Mouse (Mus musculus): ENCODE measurements at regions not wholly inside any gene's neighbourhood (a gene's known extent, or its start where the extent isn't known, plus 50 kb on each side); places are given as distances from the start of the nearest gene placed in this dataset.

- Histone ChIP-seq H3K9me3 (ENCODE audit: control insufficient read depth, low read length) (no peaks in the 10 kb centered on the region), H3K4me3 (replicated peaks) (no peak overlapping the region), H3K4me1 (ENCODE audit: control insufficient read depth) (peaks cover 6% of the 10 kb centered on the region), H3K27me3 (ENCODE audit: control insufficient read depth) (no peaks in the 10 kb centered on the region), H3K36me3 (ENCODE audit: control insufficient read depth) (no peaks in the 10 kb centered on the region)
- no peak for TF ChIP-seq GATA1 (IDR thresholded peaks at IDR 0.05; ENCODE audit: low read length)
- no peak for TF ChIP-seq TAL1 (IDR thresholded peaks at IDR 0.05; ENCODE audit: low read length)
Measured at GRCm38 (mm10) chr2:79087600-79088205, 167.5 kb upstream of the Itga4 start.

- Histone ChIP-seq H3K27me3 (ENCODE audit: control insufficient read depth) (no peaks in the 10 kb centered on the region), H3K36me3 (ENCODE audit: control insufficient read depth) (no peaks in the 10 kb centered on the region), H3K4me3 (replicated peaks) (no peak overlapping the region), H3K4me1 (ENCODE audit: control insufficient read depth) (peaks cover 1% of the 10 kb centered on the region; the same call in 1 of the 2 replicates), H3K9me3 (ENCODE audit: control insufficient read depth, low read length) (no peaks in the 10 kb centered on the region)
- no peak for TF ChIP-seq GATA1 (IDR thresholded peaks at IDR 0.05; ENCODE audit: low read length)
- no peak for TF ChIP-seq TAL1 (IDR thresholded peaks at IDR 0.05; ENCODE audit: low read length)
Measured at GRCm38 (mm10) chr2:79090273-79090672, 165.0 kb upstream of the Itga4 start.

GRCm38 (mm10) chr2:79094298-79094697 lies 160.9 kb upstream of the Itga4 start:
- TF ChIP-seq GATA1 (IDR thresholded peaks at IDR 0.05; ENCODE audit: low read length) (no peak), TAL1 (IDR thresholded peaks at IDR 0.05; ENCODE audit: low read length) (no peak)
- no peak overlapping the region for H3K4me3 ChIP-seq (replicated peaks)
- peaks cover 15% of the 10 kb centered on the region for H3K4me1 ChIP-seq (ENCODE audit: control insufficient read depth)
- H3K9me3 ChIP-seq (ENCODE audit: control insufficient read depth, low read length): no peaks in the 10 kb centered on the region
- H3K36me3 ChIP-seq (ENCODE audit: control insufficient read depth): no peaks in the 10 kb centered on the region
- no peaks in the 10 kb centered on the region for H3K27me3 ChIP-seq (ENCODE audit: control insufficient read depth)

GRCm38 (mm10) chr2:79096532-79097251 lies 158.5 kb upstream of the Itga4 start:
- Histone ChIP-seq H3K4me3 (replicated peaks) (no peak overlapping the region), H3K36me3 (ENCODE audit: control insufficient read depth) (no peaks in the 10 kb centered on the region)
- TF ChIP-seq GATA1 (IDR thresholded peaks at IDR 0.05; ENCODE audit: low read length) (no peak), TAL1 (IDR thresholded peaks at IDR 0.05; ENCODE audit: low read length) (no peak)

GRCm38 (mm10) chr2:79099601-79100000 lies 155.6 kb upstream of the Itga4 start:
- Histone ChIP-seq H3K9me3 (ENCODE audit: control insufficient read depth, low read length) (no peaks in the 10 kb centered on the region), H3K36me3 (ENCODE audit: control insufficient read depth) (no peaks in the 10 kb centered on the region), H3K27me3 (ENCODE audit: control insufficient read depth) (no peaks in the 10 kb centered on the region), H3K4me3 (replicated peaks) (no peak overlapping the region), H3K4me1 (ENCODE audit: control insufficient read depth) (peaks cover 25% of the 10 kb centered on the region)
- no peak for TF ChIP-seq GATA1 (IDR thresholded peaks at IDR 0.05; ENCODE audit: low read length)
- no peak for TF ChIP-seq TAL1 (IDR thresholded peaks at IDR 0.05; ENCODE audit: low read length)

More at GRCm38 (mm10) chr2:79096532-79097251, 158.5 kb upstream of the Itga4 start:
- Histone ChIP-seq H3K27me3 (ENCODE audit: control insufficient read depth) (no peaks in the 10 kb centered on the region), H3K4me1 (ENCODE audit: control insufficient read depth) (peaks cover 25% of the 10 kb centered on the region), H3K9me3 (ENCODE audit: control insufficient read depth, low read length) (no peaks in the 10 kb centered on the region)

- Histone ChIP-seq H3K4me1 (ENCODE audit: control insufficient read depth) (peaks cover 12% of the 10 kb centered on the region), H3K27me3 (ENCODE audit: control insufficient read depth) (no peaks in the 10 kb centered on the region), H3K9me3 (ENCODE audit: control insufficient read depth, low read length) (no peaks in the 10 kb centered on the region), H3K36me3 (ENCODE audit: control insufficient read depth) (no peaks in the 10 kb centered on the region), H3K4me3 (replicated peaks) (no peak overlapping the region)
- no peak for TF ChIP-seq TAL1 (IDR thresholded peaks at IDR 0.05; ENCODE audit: low read length)
Measured at GRCm38 (mm10) chr2:79111673-79112072, 143.6 kb upstream of the Itga4 start.

GRCm38 (mm10) chr2:79112076-79112475 lies 143.2 kb upstream of the Itga4 start:
- Histone ChIP-seq H3K4me1 (ENCODE audit: control insufficient read depth) (peaks cover 12% of the 10 kb centered on the region), H3K36me3 (ENCODE audit: control insufficient read depth) (no peaks in the 10 kb centered on the region), H3K27me3 (ENCODE audit: control insufficient read depth) (no peaks in the 10 kb centered on the region), H3K4me3 (replicated peaks) (no peak overlapping the region), H3K9me3 (ENCODE audit: control insufficient read depth, low read length) (no peaks in the 10 kb centered on the region)
- TF ChIP-seq GATA1 (IDR thresholded peaks at IDR 0.05; ENCODE audit: low read length): no peak
- TF ChIP-seq TAL1 (IDR thresholded peaks at IDR 0.05; ENCODE audit: low read length): no peak

- Histone ChIP-seq H3K9me3 (ENCODE audit: control insufficient read depth, low read length) (no peaks in the 10 kb centered on the region), H3K27me3 (ENCODE audit: control insufficient read depth) (no peaks in the 10 kb centered on the region), H3K4me1 (ENCODE audit: control insufficient read depth) (peaks cover 34% of the 10 kb centered on the region), H3K36me3 (ENCODE audit: control insufficient read depth) (no peaks in the 10 kb centered on the region), H3K4me3 (replicated peaks) (peak overlapping the region; percentile 48)
- peak; percentile 70 for TF ChIP-seq GATA1 (IDR thresholded peaks at IDR 0.05; ENCODE audit: low read length)
- 0 out of 3 replicates have a peak, but pooled peaks have one; percentile 21 for TF ChIP-seq TAL1 (IDR thresholded peaks at IDR 0.05; ENCODE audit: low read length)
Measured at GRCm38 (mm10) chr2:79120610-79121345, 134.4 kb upstream of the Itga4 start.

GRCm38 (mm10) chr2:79122530-79122929 lies 132.7 kb upstream of the Itga4 start:
- TF ChIP-seq TAL1 (IDR thresholded peaks at IDR 0.05; ENCODE audit: low read length) (no peak), GATA1 (IDR thresholded peaks at IDR 0.05; ENCODE audit: low read length) (no peak)
- Histone ChIP-seq H3K27me3 (ENCODE audit: control insufficient read depth) (no peaks in the 10 kb centered on the region), H3K36me3 (ENCODE audit: control insufficient read depth) (no peaks in the 10 kb centered on the region), H3K4me1 (ENCODE audit: control insufficient read depth) (peaks cover 49% of the 10 kb centered on the region), H3K9me3 (ENCODE audit: control insufficient read depth, low read length) (no peaks in the 10 kb centered on the region), H3K4me3 (replicated peaks) (no peak overlapping the region)

All from erythroblast, embryonic 14.5 days (primary cell).